In the genomic region with DNA sequence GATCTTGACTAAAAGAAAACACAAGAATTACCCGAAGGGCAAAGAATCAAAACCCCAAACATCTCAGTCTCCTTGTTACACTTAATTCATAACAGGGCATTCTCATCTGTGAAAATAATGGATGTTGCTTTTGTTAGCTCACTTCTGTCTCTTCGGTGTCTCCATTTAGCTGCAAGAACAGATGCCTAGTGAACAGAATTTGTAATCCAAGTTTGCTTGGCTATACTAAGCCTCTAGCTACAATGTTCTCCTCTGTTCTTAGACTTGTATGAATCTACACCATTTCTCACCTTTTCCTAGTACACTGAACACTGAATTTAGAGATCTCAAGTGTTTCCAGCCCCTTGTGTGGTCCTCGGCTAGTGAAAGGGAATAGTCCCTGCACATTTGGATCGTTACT, we compare ENCODE assay signal across 28 mouse cellular contexts. TPM values are rescaled to one million over a fixed set of nuclear protein-coding genes. Genes with fewer than 3 reads are reported as not detected.
DNase-seq lines count a peak whose midpoint lies in the region; ATAC-seq and TF ChIP-seq lines count a peak whose summit lies in the region.
"Had no signal": no experiment of that assay in that cellular context is flagged by ENCODE, and none has a peak within 500 bp of the region (broad histone marks: within the 10 kb centered on the region; RNA-seq: fewer than 3 reads in every experiment).

No protein-coding gene starts in this region.

- no peak for TF ChIP-seq POLR2A in brain, embryonic 14.5 days (IDR thresholded peaks at IDR 0.05; ENCODE audit: borderline replicate concordance, extremely low read depth, insufficient read depth, insufficient read length, poor library complexity, severe bottlenecking)

- no peak for DNase-seq in frontal cortex, postnatal 10 days (ENCODE audit: low spot score in 2 of 2)
- no peak for DNase-seq in left cerebral cortex, adult 2 months (ENCODE audit: extremely low spot score in 1 of 2, low spot score in 2 of 2)
- no peak for DNase-seq in left cerebral cortex, postnatal 4 days
- peak; percentile 3 for DNase-seq in brain, embryonic 14.5 days (ENCODE audit: low read depth)
- DNase-seq in heart, postnatal 14 days, result no peak
- DNase-seq in embryo, embryonic 10.5 days (ENCODE audit: low spot score), result no peak
- DNase-seq: adrenal gland, adult 2 months; adrenal gland, postnatal 10 days; adrenal gland, postnatal 25 days; cerebellum, adult 11 months; cerebellum, adult 18-20 months; cerebellum, adult 8-10 months; cerebellum, adult 9-11 months; cerebellum, postnatal 25 days; embryo, embryonic 11 days had no signal

- no peak overlapping the region for H3K4me3 ChIP-seq in left cerebral cortex, adult 2 months
- H3K4me3 ChIP-seq: embryonic facial prominence, embryonic 13.5 days; embryonic facial prominence, embryonic 15.5 days; erythroblast, embryonic 14.5 days; forebrain, embryonic 13.5 days had no signal

- no peak for TF ChIP-seq CTCF in left cerebral cortex, adult 2 months (IDR thresholded peaks at IDR 0.05)
- TF ChIP-seq CTCF in brain, embryonic 14.5 days (IDR thresholded peaks at IDR 0.05; ENCODE audit: borderline replicate concordance, extremely low read depth, insufficient read depth, insufficient read length), result no peak

- ATAC-seq in frontal cortex, adult (ENCODE audit: low TSS enrichment), result peak; percentile 97
- ATAC-seq: forebrain, embryonic 13.5 days; forebrain, embryonic 16.5 days had no signal

- peak overlapping the region; percentile 64 for H3K27ac ChIP-seq in left cerebral cortex, adult 2 months
- H3K27ac ChIP-seq: embryonic facial prominence, embryonic 13.5 days; embryonic facial prominence, embryonic 15.5 days; forebrain, embryonic 13.5 days had no signal

- intact Hi-C loops in left cerebral cortex, adult 2 months (cut with DNase I), result loop anchor here (10.0 kb wide), 2 partner anchors 233 to 733 kb away; no protein-coding TSS in a partner anchor
- intact Hi-C loops in left cerebral cortex, postnatal 4 days (cut with DNase I), result no loop called here
- intact Hi-C loops in heart, postnatal 14 days (cut with DNase I), result no loop called here

RNA-seq across cellular contexts. Expression of a gene that starts 50.8 kb away (rescaled TPM):
- not detected for total RNA-seq in left cerebral cortex, adult 2 months (2021)
- total RNA-seq in left cerebral cortex, postnatal 4 days (2021), result under 1 TPM in 1 of 2 experiments, not detected in 1; 0.50 TPM
- polyA plus RNA-seq in brain, embryonic 14.5 days (2012; rRNA removed), result 0.29 and 0.40 TPM in 2 replicates
- not detected for total RNA-seq in heart, postnatal 14 days (2021)
- total RNA-seq: adrenal gland, adult 2 months; adrenal gland, postnatal 10 days; adrenal gland, postnatal 25 days; adrenal gland, postnatal 4 days; ES-E14; MEL had no signal
- polyA plus RNA-seq: adrenal gland, adult 2 months; C2C12; cortical plate, adult 2 months; embryonic facial prominence, embryonic 11.5 days; embryonic facial prominence, embryonic 13.5 days; embryonic facial prominence, embryonic 15.5 days; erythroblast, embryonic 14.5 days; forebrain, embryonic 11.5 days had no signal
